Mouse (Mus musculus) cortical plate, adult 2 months (tissue): Measurements from ENCODE around the gene Sh3bp5. TPM values are rescaled to one million over a fixed set of nuclear protein-coding genes. Genes with fewer than 3 reads are reported as not detected.

Experiments used
- H3K27ac ChIP-seq: fragments of 200-500 bp; 2 replicates; pipeline ENCODE4 v1.5.1; 2012; ENCODE audit warnings: low read length, control low read depth, inconsistent platforms; ENCODE audit not compliant: insufficient read depth
- H3K4me1 ChIP-seq: fragments of 200-500 bp; 2 replicates; pipeline ENCODE4 v1.6.1; 2011; ENCODE audit warnings: low read length; ENCODE audit not compliant: control insufficient read depth, insufficient read depth
- H3K4me3 ChIP-seq: fragments of 200-500 bp; 2 replicates; pipeline ENCODE4 v1.5.1; 2011; ENCODE audit warnings: mild to moderate bottlenecking, low read length, control low read depth; ENCODE audit not compliant: insufficient read depth
- CTCF ChIP-seq: fragments of 200-500 bp; IDR thresholded peaks from 2 replicates; pipeline ENCODE4 v1.5.1; 2011; ENCODE audit warnings: mild to moderate bottlenecking, control low read depth, low read length; ENCODE audit not compliant: insufficient read depth; ENCODE audit errors: extremely low read depth
- POLR2A ChIP-seq: fragments of 200-500 bp; IDR thresholded peaks from 2 replicates; pipeline ENCODE4 v1.6.1; 2011; ENCODE audit warnings: mild to moderate bottlenecking, low read length, control low read depth; ENCODE audit not compliant: insufficient read depth; ENCODE audit errors: extremely low read depth
- polyA plus RNA-seq: library from polyadenylated mRNA; depleted of rRNA; stranded (reverse); fragments of >200 nt; gene quantifications from 2 replicates; pipeline ENCODE4 v1.2.3, GENCODE M21; 2012

Sh3bp5 gene
- polyA plus RNA-seq, 1 experiment: 43.8 TPM

DNA sequence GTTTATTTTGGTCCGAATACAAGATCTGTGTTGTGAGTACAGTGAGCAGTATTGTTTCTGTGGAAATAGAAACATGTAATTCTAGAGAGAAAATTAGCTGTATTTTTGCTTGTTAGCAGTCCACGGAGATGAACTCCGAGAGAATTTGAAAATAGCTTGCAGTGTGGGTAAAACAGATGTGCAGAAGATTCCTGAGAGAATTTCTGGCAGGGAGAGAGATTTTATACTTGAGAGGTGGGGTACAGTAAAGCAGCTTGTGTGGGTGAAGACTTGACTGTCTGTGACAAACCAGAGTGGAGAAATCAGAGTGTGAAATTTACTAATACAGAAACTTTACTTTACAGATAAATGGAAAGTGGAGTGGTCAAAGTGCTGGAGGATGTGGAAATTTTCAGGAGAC is 66.5 kb downstream of the Sh3bp5 start:
- Histone ChIP-seq H3K4me1 (no peaks in the 10 kb centered on the region; the same call in 1 of the 2 replicates), H3K27ac (no peak overlapping the region), H3K4me3 (no peak overlapping the region)
- TF ChIP-seq CTCF: no peak

DNA sequence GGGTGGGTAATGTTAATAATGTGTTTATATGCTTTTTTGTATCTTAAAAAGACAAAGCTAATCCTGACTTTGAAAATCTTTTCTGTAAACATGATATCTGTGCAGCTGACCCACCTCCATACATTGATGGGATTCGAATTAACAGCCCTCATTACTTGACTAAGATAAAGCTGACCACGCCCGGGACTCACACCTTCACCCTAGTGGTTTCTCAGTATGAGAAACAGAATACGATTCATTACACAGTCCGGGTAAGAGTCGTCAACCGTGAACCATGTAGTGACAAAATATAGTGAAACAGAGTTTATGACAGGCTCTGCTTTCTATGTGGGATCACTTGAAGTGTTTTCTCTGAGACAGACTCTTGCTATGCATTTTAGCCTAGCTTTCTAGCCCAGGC is 67.9 kb downstream of the Sh3bp5 start:
- Histone ChIP-seq H3K4me1 (no peaks in the 10 kb centered on the region; the same call in 1 of the 2 replicates), H3K4me3 (no peak overlapping the region), H3K27ac (no peak overlapping the region)
- no peak for TF ChIP-seq POLR2A
- TF ChIP-seq CTCF: no peak

DNA sequence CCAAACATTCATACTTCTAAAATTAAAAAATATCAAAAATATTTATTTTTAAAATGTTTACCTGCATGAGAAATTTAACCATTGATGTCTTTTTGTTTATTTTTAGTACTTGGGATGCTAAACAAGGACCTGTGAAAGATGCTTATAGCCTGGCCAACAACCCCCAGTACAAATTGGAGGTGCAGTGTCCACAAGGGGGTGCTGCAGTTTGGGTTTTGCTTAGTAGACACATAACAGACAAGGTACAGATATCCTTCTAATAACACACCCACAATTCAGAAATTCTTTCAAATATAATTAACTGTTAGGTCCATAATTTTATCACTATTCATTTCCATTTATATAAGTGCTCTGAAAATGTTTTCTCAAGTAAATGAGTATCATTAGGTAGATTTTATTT is 70.5 kb downstream of the Sh3bp5 start:
- Histone ChIP-seq H3K4me3 (no peak overlapping the region), H3K27ac (no peak overlapping the region), H3K4me1 (no peaks in the 10 kb centered on the region; the same call in 1 of the 2 replicates)
- TF ChIP-seq CTCF (peak; percentile 64), POLR2A (no peak)

DNA sequence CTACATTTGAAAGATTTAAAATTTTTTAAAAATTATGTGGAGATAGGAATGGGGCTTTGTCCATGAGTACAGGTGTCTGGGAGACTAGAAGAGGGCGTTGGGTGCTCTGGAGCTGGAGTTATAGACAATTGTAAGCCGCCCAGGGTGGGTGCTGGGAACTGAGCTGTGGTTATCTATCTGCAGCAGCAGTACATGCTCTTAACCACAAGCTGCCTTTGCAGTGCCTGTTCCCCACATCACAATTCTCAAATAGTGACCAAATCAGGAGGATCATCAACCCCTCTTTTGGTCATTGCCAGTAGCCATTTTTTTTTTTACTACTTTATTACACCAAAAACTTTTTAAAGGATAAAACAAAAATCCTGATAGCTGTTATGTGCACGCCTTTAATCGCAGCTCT is 71.3 kb downstream of the Sh3bp5 start:
- no peaks in the 10 kb centered on the region; the same call in 1 of the 2 replicates for H3K4me1 ChIP-seq
- no peak overlapping the region for H3K27ac ChIP-seq
- no peak for TF ChIP-seq POLR2A
- no peak for TF ChIP-seq CTCF
- H3K4me3 ChIP-seq: no peak overlapping the region

DNA sequence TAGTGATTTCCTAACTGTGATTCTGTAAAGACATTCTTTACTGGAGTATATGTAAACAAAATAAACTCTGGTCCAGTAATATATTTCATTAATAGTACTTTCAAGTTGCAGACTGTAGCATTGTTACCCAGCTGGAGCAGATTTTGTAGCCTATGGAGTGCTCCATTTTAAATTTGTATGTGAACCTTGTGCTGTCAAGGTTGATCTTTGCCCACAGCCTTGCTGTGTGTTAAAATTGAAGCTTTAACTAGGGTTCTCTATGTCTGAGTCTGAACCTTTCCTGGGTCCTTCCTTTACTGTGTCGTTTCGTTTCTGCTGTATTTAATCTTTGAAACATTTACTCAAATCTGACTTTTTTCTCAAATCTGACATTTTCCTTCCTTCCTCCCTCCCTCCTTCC is 73.6 kb downstream of the Sh3bp5 start:
- Histone ChIP-seq H3K4me3 (no peak overlapping the region), H3K4me1 (no peaks in the 10 kb centered on the region), H3K27ac (no peak overlapping the region)
- no peak for TF ChIP-seq CTCF
- no peak for TF ChIP-seq POLR2A

DNA sequence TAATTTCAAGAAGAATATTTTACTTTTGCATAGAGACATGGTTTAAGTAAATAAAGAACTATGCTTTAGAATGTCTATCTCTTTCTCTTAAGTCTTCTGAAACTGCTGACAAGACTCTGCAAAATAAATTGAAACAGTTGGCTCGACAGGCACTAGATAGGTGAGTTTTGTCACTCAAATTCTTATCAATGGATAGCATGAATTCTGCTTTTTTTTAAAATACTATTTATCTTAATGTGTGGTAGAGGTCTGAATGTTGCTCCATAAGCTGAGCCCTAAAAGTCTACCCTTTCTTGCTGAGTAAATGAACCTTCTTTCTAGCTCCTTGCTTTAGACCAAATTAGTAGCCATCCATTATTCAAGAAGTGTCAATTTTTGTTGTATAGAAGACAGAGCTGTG is 90.5 kb downstream of the Sh3bp5 start:
- no peak overlapping the region for H3K27ac ChIP-seq
- H3K4me1 ChIP-seq: no peaks in the 10 kb centered on the region
- no peak overlapping the region for H3K4me3 ChIP-seq
- TF ChIP-seq CTCF: no peak

DNA sequence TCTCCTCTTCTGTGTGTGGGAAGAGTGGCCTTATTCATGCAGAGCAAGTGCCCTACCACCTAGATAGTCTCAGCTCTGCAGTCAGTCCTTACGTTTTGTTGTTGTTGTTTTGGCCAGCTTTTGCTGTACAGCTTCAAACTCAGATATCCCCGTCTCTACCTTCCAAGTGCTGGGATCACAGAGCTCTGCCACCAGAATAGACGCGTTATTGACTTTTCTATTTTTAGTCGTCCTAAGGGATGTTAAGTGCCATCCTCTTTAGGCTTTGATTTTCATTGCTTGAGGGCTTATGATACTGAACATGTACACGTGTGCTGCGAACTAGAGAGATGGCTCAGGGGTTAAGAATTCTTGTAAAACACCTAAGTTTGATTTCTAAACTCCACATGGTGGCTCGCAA is 92.6 kb downstream of the Sh3bp5 start:
- H3K4me1 ChIP-seq: no peaks in the 10 kb centered on the region; the same call in 1 of the 2 replicates
- H3K27ac ChIP-seq: no peak overlapping the region
- TF ChIP-seq POLR2A: no peak
- TF ChIP-seq CTCF: no peak
- H3K4me3 ChIP-seq: no peak overlapping the region

DNA sequence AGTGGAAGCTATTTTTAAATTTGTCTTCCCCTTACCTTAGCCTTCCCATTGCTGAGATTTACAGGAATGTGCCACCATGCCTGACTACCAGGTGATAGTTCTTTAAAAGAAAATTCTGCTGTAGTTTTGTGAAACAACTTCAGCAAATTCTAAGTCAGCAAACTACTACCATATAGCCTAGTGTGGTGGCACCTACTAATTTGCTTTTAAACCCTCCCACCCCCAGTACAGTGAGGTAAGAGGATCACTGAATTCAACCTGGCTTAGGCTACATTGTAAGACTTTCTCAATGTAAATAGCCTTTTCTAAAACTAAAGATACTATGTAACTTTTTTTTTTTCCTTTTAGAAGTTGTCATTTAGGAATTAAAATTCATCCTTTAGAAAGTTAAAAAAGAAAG is 97.9 kb downstream of the Sh3bp5 start:
- TF ChIP-seq POLR2A (no peak), CTCF (no peak)
- H3K27ac ChIP-seq: no peak overlapping the region
- H3K4me1 ChIP-seq: peaks cover 3% of the 10 kb centered on the region; the same call in 1 of the 2 replicates

DNA sequence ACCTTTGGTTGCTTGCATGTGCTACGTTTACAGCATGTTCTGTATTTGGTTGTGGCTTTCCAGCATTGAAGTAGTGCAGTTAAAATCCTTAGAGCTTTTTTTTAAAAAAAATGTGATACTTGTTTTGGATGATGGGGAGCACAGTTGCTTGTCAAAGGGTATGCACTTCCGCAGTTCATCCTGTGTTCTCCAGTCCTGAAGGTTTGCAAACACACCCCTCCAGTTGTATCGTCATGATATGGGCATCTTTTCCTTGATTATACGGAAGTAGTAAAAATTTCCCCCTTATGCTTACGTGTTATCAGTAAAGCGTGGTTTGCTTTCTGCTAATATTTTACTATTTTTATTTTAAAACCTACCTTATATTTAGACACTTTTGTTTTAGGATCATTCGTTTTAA is 98.5 kb downstream of the Sh3bp5 start:
- H3K27ac ChIP-seq: no peak overlapping the region

More for the DNA sequence above, 97.9 kb downstream of the Sh3bp5 start:
- peak overlapping the region; percentile 87; the same call in 1 of the 2 replicates for H3K4me3 ChIP-seq

DNA sequence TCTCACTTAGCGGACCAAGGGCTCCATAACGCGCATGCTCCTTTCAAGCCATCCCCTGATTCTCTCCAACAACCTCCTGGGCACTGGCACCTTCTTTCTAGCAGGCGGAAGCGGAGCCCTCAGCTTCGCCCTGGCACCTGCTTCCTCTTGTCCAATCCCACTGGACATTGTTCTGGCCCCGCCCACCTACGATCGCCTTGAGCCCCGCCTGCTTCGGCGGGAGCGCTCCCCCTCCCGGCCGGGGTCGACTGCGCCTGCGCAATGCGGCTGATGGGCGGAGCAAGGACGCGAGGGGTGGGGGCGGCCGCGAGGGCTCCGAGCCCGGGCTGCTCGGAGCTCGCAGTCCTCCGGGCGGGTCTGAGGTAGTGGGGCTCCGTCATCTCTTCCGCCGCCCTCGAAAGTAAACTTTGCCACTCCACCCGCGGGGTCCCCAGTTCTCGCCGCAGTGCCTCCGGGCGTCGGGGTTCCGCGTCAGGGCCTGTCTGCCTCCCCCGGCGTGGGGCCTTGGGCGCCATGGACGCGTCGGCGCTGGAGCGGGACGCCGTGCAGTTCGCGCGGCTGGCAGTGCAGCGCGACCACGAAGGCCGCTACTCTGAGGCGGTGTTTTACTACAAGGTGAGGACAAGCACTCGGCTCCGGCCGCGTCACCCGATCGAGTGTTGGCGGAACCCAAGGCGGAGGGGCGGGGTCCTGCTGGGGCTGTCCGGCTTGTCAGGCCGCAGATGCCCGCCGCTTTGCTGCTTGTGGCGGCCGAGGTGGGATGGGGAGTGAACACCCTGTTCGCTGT is 99.3 kb downstream of the Sh3bp5 start, which contains the start of gene Capn7:
Gene Capn7 (plus strand): TSS at position 270 of the 787 bp plus-strand sequence.
- Histone ChIP-seq H3K4me3 (peak within 1 kb of the TSS; percentile 87), H3K27ac (peak within 1 kb of the TSS; percentile 85), H3K4me1 (peaks cover 3% of the 10 kb centered on the region; the same call in 1 of the 2 replicates)
- TF ChIP-seq POLR2A (peak; percentile 96), CTCF (no peak)

More for the DNA sequence above, 98.5 kb downstream of the Sh3bp5 start:
- TF ChIP-seq POLR2A (no peak), CTCF (no peak)
- Histone ChIP-seq H3K4me3 (peak overlapping the region; percentile 87), H3K4me1 (peaks cover 3% of the 10 kb centered on the region; the same call in 1 of the 2 replicates)
